Mouse (Mus musculus): ENCODE measurements at regions not wholly inside any gene's neighbourhood (a gene's known extent, or its start where the extent isn't known, plus 50 kb on each side); places are given as distances from the start of the nearest gene placed in this dataset.
A peak's percentile ranks its signal among the peaks of the same experiment; 100 is the strongest.

GRCm38 (mm10) chr4:58728641-58729040, 58.9 kb downstream of the Olfr267 start:
- DNase-seq (ENCODE audit: low spot score) = no peak

GRCm38 (mm10) chr4:58726424-58726823, 61.1 kb downstream of the Olfr267 start:
- no peak for DNase-seq (ENCODE audit: low spot score)

GRCm38 (mm10) chr4:58722772-58723171, 64.7 kb downstream of the Olfr267 start:
- DNase-seq (ENCODE audit: low spot score) = peak; percentile 32

GRCm38 (mm10) chr4:58720682-58721081, 66.8 kb downstream of the Olfr267 start:
- DNase-seq (ENCODE audit: low spot score) = no peak

GRCm38 (mm10) chr4:58716426-58716825, 71.1 kb downstream of the Olfr267 start:
- no peak for DNase-seq (ENCODE audit: low spot score)

GRCm38 (mm10) chr4:58715846-58716245, 71.7 kb downstream of the Olfr267 start:
- no peak for DNase-seq (ENCODE audit: low spot score)

- peak; percentile 16 for DNase-seq (ENCODE audit: low spot score)
Observed at GRCm38 (mm10) chr4:58714221-58714620, 73.3 kb downstream of the Olfr267 start.

- no peak for DNase-seq (ENCODE audit: low spot score)
Observed at GRCm38 (mm10) chr4:58712875-58713274, 74.6 kb downstream of the Olfr267 start.

- no peak for DNase-seq (ENCODE audit: low spot score)
Observed at GRCm38 (mm10) chr4:58712166-58712565, 75.3 kb downstream of the Olfr267 start.

GRCm38 (mm10) chr4:58699236-58699798, 88.2 kb downstream of the Olfr267 start:
- DNase-seq (ENCODE audit: low spot score) = no peak

GRCm38 (mm10) chr4:58698828-58699227, 88.7 kb downstream of the Olfr267 start:
- peak; percentile 11 for DNase-seq (ENCODE audit: low spot score)

GRCm38 (mm10) chr4:58696684-58697083, 90.8 kb downstream of the Olfr267 start:
- DNase-seq (ENCODE audit: low spot score) = no peak

GRCm38 (mm10) chr4:58695281-58695680, 92.2 kb downstream of the Olfr267 start:
- no peak for DNase-seq (ENCODE audit: low spot score)

GRCm38 (mm10) chr4:58693018-58693417, 94.5 kb downstream of the Olfr267 start:
- no peak for DNase-seq (ENCODE audit: low spot score)

- no peak for DNase-seq (ENCODE audit: low spot score)
Observed at GRCm38 (mm10) chr4:58681926-58682325, 105.6 kb downstream of the Olfr267 start.

GRCm38 (mm10) chr4:58677701-58678385, 109.7 kb downstream of the Olfr267 start:
- DNase-seq (ENCODE audit: low spot score) = peak; percentile 19

GRCm38 (mm10) chr4:58671406-58672035, 116.0 kb downstream of the Olfr267 start:
- DNase-seq (ENCODE audit: low spot score) = peak; percentile 48

- no peak for DNase-seq (ENCODE audit: low spot score)
Observed at GRCm38 (mm10) chr4:58670906-58671250, 116.6 kb downstream of the Olfr267 start.

GRCm38 (mm10) chr4:58670107-58670905, 116.6 kb upstream of the Lpar1 start:
- DNase-seq (ENCODE audit: low spot score) = no peak

- no peak for DNase-seq (ENCODE audit: low spot score)
Observed at GRCm38 (mm10) chr4:58668368-58669153, 114.9 kb upstream of the Lpar1 start.

GRCm38 (mm10) chr4:58663628-58664205, 110.0 kb upstream of the Lpar1 start:
- peak; percentile 43 for DNase-seq (ENCODE audit: low spot score)

Data from gastrocnemius, adult 18-20 months (tissue).